Mouse (Mus musculus): ENCODE measurements around the gene Chfr.

DNA sequence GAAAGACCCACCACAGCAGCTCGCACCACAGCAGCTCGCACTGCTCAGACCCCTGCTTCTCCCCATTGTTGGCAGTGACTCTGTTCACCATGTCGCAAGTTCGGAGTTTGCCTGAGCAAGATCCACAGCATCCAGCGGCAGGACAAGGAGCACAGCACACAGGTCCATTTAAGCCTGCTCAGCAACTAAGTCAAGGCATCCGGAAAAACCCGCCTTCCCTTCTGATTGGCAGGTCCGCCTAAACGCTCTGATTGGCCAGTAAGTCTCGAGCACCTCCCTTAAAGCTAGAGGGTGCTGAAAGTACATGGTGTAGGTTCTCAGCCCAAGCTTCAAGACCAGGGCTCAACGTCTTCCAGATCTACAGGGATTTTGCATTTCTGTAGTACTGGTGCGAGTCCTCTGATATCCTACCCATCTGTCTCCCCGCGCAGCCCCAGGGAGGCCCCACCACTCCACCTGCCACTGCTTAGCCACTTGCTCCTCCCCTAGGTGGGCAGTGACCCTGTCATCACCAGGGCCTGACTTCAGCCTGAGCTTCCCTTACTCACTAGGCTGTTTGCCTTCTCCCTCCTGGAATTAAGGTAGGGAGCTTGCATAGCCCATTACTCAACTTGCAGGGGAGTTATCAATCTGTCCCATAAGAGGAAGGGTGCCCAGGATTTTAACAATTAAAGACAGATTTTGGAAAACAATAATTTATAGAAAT is 49.3 kb upstream of the Chfr start:
- no peak for TF ChIP-seq EP300 (IDR thresholded peaks at IDR 0.05; ENCODE audit: low read depth)
- no peak for TF ChIP-seq CTCF (IDR thresholded peaks at IDR 0.05; ENCODE audit: low read depth)
